Mouse (Mus musculus): ENCODE measurements around the gene Sec61a2. TPM values are rescaled to one million over a fixed set of nuclear protein-coding genes. Genes with fewer than 3 reads are reported as not detected.

Gene Sec61a2
- 25.1 TPM for polyA plus RNA-seq (2014; fragmentation: Illumina TruSeq; extraction: RNeasy Lipid Tissue Mini Kit (QIAGEN cat#74804); ENCODE audit: low read depth, low replicate concordance)

DNA sequence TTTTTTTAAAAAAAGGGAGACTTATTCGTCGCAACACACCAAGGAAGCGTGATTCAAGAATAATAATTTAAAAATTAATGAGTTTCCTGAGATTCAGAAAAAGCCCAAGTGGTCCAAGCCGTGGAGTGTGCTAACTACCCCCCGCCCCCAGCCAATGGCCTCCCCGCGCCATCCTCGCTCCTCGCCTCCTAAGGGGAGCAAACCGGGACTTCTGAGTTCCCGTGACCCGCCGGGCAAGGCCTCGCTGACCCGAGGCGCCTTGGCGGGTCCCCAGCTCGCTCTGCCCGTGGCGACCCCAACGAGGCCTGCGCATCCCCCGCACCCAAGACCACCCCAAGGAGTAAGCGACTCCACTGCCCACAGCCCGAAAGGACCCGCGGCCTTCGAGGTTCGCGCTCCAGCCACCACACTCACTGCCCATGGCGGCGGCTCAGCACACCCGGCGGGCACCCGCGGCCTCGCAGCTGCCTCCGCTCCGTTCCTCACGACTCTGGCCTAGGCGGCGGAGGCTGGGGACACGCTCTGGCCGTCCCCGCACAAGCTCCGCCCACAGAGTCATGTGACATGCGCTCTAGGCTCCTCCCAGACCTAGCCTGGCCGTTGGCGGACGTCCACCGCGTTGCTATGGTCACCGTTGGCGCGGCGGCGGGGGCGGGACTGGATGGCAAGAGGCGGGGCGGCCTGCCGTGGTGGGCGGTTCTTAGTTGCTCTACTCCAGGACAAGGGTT, at the start of gene Sec61a2:
TSS of gene Sec61a2 (minus strand) at position 590 of the 728 bp plus-strand sequence.

DNA sequence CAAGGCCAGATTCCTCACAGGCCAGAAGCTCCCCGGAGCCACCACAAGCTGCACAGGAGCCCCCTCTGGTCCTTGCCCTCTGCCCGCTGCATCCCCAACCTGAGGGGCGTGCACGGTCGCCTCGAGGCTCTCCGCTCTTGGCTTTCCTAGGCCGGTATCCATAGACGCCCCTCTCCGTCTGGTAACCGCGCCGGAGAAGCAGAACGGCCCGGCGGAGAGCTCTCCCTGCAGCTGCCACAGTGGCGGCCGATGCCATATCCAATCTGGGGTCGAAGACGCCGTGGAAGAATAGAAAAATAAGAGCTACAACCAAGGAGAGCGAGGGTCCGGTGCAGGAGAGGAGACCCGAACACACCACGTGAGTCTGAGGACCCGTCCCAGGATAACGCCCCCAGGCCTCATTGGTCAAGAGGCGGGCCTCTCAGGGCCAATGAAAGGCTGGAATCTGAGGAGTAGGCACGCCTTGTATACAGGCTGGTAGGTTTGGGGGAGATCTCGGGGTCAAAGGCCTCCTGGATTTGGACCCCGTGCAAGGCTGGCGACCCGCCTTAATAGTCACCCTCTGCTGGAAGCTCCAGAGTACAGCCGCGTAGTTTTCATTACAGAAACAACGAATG, 47.3 kb upstream of the Sec61a2 start, which contains the start of gene Dhtkd1:
TSS of gene Dhtkd1 (minus strand) at position 377 of the 617 bp plus-strand sequence.

DNA sequence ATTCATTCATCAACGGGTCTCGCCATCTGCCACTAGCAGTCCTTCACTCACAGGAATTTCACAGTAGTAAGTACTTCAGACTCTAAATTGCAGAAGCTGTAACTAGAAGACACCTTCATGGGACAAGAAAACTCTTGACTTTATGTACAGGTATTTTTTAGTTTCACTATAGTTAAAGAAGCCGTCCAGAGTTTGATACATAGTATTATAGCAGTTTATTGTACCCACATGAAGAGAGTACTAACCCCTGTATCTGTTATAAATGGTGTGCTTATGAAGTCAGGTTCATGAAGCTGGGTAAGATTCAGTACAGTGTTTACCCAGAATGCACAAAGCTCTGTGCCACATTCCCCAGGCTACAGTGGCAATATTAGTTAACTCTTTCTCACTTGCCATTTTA, 32.4 kb downstream of the Sec61a2 start, which contains the start of gene Gm13199:
TSS of gene Gm13199 (minus strand) at position 101 of the 400 bp plus-strand sequence.

DNA sequence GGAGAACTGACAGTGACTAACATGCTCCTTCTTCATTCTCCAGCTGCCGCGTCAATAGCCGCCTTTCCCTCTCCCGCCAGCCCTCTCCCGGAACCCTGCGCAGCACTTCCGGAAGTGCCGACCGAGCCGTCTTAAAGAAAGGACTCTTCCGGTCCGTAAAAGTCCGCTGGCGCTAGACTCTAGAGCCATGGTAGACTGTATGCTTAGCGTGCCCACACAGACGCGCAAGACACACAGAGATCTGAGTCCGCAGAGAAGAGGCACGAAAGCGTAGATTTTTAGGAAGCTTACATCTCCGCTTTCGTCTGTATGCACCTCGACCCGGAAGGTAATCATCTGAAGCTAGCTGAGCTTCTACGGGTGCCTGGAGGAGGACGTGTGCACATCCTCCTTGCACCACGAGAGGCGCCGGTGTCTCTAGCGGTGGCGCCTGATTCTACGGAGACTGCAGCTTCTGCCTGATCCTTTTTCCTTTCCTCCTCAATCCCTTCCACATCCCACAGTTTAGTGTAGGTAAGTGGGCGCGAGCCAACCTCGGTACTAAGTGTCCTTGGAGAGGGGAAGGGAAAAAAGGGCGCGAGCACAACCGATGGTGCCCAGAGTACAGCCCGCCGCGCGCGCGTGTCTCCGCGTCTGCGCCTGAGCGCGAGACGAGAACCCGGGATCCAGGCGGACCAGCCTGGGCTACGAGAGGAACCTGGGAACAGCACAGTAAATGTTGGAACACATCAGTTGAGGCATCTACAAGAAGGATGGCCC, 50.2 kb downstream of the Sec61a2 start, which contains the start of the genes Nudt5 and Cdc123:
TSS of gene Nudt5 (plus strand) at position 147 of the 759 bp plus-strand sequence.
TSS of gene Cdc123 (minus strand) at position 292 of the 759 bp plus-strand sequence.

Other genes with a start within 250 kb of the Sec61a2 start
- 4.1 TPM for gene Camk1d, start 180.9 kb downstream of the Sec61a2 start, polyA plus RNA-seq (2014; fragmentation: Illumina TruSeq; extraction: RNeasy Lipid Tissue Mini Kit (QIAGEN cat#74804); ENCODE audit: low read depth, low replicate concordance)
- 10.1 TPM for gene Nudt5, start 50.4 kb downstream of the Sec61a2 start, polyA plus RNA-seq (2014; fragmentation: Illumina TruSeq; extraction: RNeasy Lipid Tissue Mini Kit (QIAGEN cat#74804); ENCODE audit: low read depth, low replicate concordance)
- gene Cdc123, start 50.3 kb downstream of the Sec61a2 start, polyA plus RNA-seq (2014; fragmentation: Illumina TruSeq; extraction: RNeasy Lipid Tissue Mini Kit (QIAGEN cat#74804); ENCODE audit: low read depth, low replicate concordance), result 108 TPM
- not detected for gene Gm13199, start 32.5 kb downstream of the Sec61a2 start, polyA plus RNA-seq (2014; fragmentation: Illumina TruSeq; extraction: RNeasy Lipid Tissue Mini Kit (QIAGEN cat#74804); ENCODE audit: low read depth, low replicate concordance)
- 6.6 TPM for gene Dhtkd1, start 47.4 kb upstream of the Sec61a2 start, polyA plus RNA-seq (2014; fragmentation: Illumina TruSeq; extraction: RNeasy Lipid Tissue Mini Kit (QIAGEN cat#74804); ENCODE audit: low read depth, low replicate concordance)
- 17.9 TPM for gene Upf2, start 56.0 kb upstream of the Sec61a2 start, polyA plus RNA-seq (2014; fragmentation: Illumina TruSeq; extraction: RNeasy Lipid Tissue Mini Kit (QIAGEN cat#74804); ENCODE audit: low read depth, low replicate concordance)
- gene Proser2, start 234.8 kb upstream of the Sec61a2 start, polyA plus RNA-seq (2014; fragmentation: Illumina TruSeq; extraction: RNeasy Lipid Tissue Mini Kit (QIAGEN cat#74804); ENCODE audit: low read depth, low replicate concordance), result 4.3 TPM

Measured in heart, adult 10 weeks (tissue).